Mouse (Mus musculus): ENCODE measurements around the gene Fancc. TPM values are rescaled to one million over a fixed set of nuclear protein-coding genes. Genes with fewer than 3 reads are reported as not detected.

Fancc gene
- total and polyA plus RNA-seq, 2 experiments: 4.0 to 4.6 TPM

DNA sequence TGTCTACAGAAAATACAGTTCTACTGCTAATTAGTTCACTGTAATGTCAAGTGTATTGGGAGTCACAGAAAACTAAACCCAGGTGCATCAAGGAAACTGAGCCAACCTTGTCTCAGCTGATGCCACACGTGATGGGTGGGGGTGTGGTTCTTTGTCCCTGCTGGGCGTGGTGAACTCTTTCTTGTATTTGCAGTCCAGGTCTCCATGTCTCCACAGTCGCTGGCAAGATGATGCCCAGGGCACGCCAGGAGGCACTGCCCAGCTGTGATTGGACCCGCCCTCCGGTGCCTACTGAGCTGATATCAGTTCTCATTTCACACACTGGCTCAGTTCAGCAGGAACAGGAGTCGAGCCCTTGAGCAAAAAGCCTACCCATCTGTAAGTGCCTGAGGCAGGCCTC, 196.1 kb downstream of the Fancc start:
- peak; percentile 48 for DNase-seq (ENCODE audit: extremely low read depth, low read depth, low spot score)
- Histone ChIP-seq H3K27ac (replicated peaks; ENCODE audit: insufficient read depth, low read depth, low read length) (no peak overlapping the region), H3K9ac (ENCODE audit: low read depth, low read length) (no peak overlapping the region), H3K79me2 (ENCODE audit: control insufficient read depth, insufficient read depth, low read length) (0 out of 2 replicates have a peak, but pooled peaks cover 3% of the 10 kb centered on the region), H3K4me1 (ENCODE audit: control insufficient read depth, insufficient read depth, low read length) (peaks cover 15% of the 10 kb centered on the region), H3K36me3 (ENCODE audit: control insufficient read depth, insufficient read depth, low read length) (peaks cover 35% of the 10 kb centered on the region), H3K27me3 (ENCODE audit: control insufficient read depth, insufficient read depth, low read length) (no peaks in the 10 kb centered on the region), H3K4me3 (ENCODE audit: insufficient read depth, low read depth, low read length) (no peak overlapping the region)
- TF ChIP-seq POLR2A (IDR thresholded peaks at IDR 0.05; ENCODE audit: extremely low read depth, insufficient read depth, low read length) (no peak), CTCF (IDR thresholded peaks at IDR 0.05; ENCODE audit: low read depth, low read length) (no peak)
- WGBS: 68% methylated on average over 7 of the region's 7 CpGs

DNA sequence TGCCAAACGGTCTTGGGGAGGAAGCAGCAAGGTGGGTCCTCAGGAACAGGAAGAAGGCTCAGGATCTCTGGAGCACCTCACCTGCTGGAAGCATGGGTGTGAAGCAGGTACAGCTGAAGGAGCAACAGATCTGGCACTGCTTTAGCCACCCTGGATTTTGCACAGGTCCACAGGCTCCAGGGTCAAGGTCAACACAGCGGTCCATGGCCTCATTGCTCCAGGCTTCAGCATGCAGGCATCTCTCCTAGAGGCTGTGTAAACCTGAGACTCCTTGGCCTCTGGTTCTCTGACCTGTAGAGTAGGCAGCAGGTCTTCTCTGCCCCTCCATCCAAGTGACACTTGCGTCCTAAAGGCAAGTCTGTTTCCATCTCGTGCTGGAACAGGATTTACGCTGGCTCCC, 198.1 kb downstream of the Fancc start:
- Histone ChIP-seq H3K27me3 (ENCODE audit: control insufficient read depth, insufficient read depth, low read length) (no peaks in the 10 kb centered on the region), H3K27ac (replicated peaks; ENCODE audit: insufficient read depth, low read depth, low read length) (no peak overlapping the region), H3K9ac (ENCODE audit: low read depth, low read length) (no peak overlapping the region), H3K4me1 (ENCODE audit: control insufficient read depth, insufficient read depth, low read length) (peaks cover 15% of the 10 kb centered on the region), H3K79me2 (ENCODE audit: control insufficient read depth, insufficient read depth, low read length) (0 out of 2 replicates have a peak, but pooled peaks cover 3% of the 10 kb centered on the region), H3K4me3 (ENCODE audit: insufficient read depth, low read depth, low read length) (no peak overlapping the region), H3K36me3 (ENCODE audit: control insufficient read depth, insufficient read depth, low read length) (peaks cover 35% of the 10 kb centered on the region)
- WGBS: 70% methylated on average over 5 of the region's 5 CpGs
- peak; percentile 54 for DNase-seq (ENCODE audit: extremely low read depth, low read depth, low spot score)
- TF ChIP-seq POLR2A (IDR thresholded peaks at IDR 0.05; ENCODE audit: extremely low read depth, insufficient read depth, low read length): no peak
- no peak for TF ChIP-seq CTCF (IDR thresholded peaks at IDR 0.05; ENCODE audit: low read depth, low read length)

DNA sequence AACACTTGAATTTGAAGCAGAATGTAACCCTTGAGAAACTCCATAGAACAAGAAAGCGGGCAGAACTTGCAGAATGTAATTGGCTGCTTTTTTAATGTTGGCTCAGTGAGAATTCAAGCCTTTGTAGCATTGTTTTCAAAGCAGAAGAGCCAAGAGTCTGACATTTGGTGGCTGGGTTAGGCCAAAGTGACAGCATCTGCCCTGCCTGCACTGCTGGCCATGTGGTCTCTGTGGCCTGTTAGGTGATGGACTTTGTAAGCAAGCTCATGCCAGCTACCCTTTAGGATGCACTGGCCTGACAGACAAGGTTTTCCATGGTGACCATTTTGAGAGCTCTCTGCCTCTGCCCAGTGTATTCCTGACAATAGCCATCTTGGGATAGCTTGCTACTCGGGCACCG, 199.1 kb downstream of the Fancc start:
- H3K9ac ChIP-seq (ENCODE audit: low read depth, low read length): no peak overlapping the region
- DNase-seq (ENCODE audit: extremely low read depth, low read depth, low spot score): peak; percentile 59
- H3K27me3 ChIP-seq (ENCODE audit: control insufficient read depth, insufficient read depth, low read length): no peaks in the 10 kb centered on the region
- peaks cover 15% of the 10 kb centered on the region for H3K4me1 ChIP-seq (ENCODE audit: control insufficient read depth, insufficient read depth, low read length)
- peaks cover 35% of the 10 kb centered on the region for H3K36me3 ChIP-seq (ENCODE audit: control insufficient read depth, insufficient read depth, low read length)
- no peak overlapping the region for H3K27ac ChIP-seq (replicated peaks; ENCODE audit: insufficient read depth, low read depth, low read length)
- H3K79me2 ChIP-seq (ENCODE audit: control insufficient read depth, insufficient read depth, low read length): 0 out of 2 replicates have a peak, but pooled peaks cover 3% of the 10 kb centered on the region
- no peak overlapping the region for H3K4me3 ChIP-seq (ENCODE audit: insufficient read depth, low read depth, low read length)
- TF ChIP-seq POLR2A (IDR thresholded peaks at IDR 0.05; ENCODE audit: extremely low read depth, insufficient read depth, low read length) (no peak), CTCF (IDR thresholded peaks at IDR 0.05; ENCODE audit: low read depth, low read length) (no peak)
- 94% methylated on average over 3 of the region's 3 CpGs for WGBS

DNA sequence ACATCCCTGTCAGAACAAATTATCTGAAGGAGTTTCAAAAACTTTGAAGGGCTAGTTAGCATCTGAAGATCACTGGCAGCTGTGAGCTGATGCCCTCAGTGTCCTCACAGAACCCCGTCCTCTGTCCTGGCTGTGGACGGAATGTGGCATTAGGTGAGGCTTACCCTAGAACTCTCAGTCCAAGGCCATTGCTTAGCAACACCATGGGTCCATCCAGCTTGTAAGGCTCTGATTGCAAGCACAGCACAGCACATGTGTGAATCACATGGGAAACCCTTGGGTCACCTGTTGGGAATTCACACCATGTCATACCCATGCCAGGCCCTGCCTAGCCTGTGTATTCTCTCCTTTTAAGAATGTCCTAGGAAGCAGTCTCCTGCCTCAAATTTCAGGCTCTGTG, 200.1 kb downstream of the Fancc start:
- 0 out of 2 replicates have a peak, but pooled peaks cover 4% of the 10 kb centered on the region for H3K79me2 ChIP-seq (ENCODE audit: control insufficient read depth, insufficient read depth, low read length)
- WGBS: 49% methylated on average over 2 of the region's 2 CpGs

DNA sequence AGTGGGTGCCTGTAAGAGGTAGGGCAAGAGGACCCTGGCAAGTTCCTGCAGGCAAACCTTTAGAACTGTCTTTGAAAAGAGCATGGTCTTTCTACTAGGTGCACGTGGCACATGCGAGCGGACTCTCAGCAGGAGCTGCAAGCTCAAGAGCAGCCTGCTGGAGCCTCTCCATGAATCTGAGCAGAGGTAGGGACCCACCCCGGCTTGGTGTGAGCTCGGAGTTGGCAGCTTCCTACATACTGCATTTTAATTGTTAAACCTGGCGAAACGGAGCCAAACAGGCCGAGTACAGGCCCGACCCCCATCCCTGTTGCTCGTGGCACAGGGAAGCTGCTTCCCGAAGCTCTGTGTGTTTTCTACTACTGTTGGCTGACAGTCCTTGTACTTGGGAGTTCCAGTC, 200.8 kb downstream of the Fancc start:
- H3K27me3 ChIP-seq (ENCODE audit: control insufficient read depth, insufficient read depth, low read length): no peaks in the 10 kb centered on the region
- 0 out of 2 replicates have a peak, but pooled peaks cover 7% of the 10 kb centered on the region for H3K79me2 ChIP-seq (ENCODE audit: control insufficient read depth, insufficient read depth, low read length)
- no peak overlapping the region for H3K9ac ChIP-seq (ENCODE audit: low read depth, low read length)
- H3K36me3 ChIP-seq (ENCODE audit: control insufficient read depth, insufficient read depth, low read length): peaks cover 27% of the 10 kb centered on the region
- H3K4me3 ChIP-seq (ENCODE audit: insufficient read depth, low read depth, low read length): no peak overlapping the region
- no peak overlapping the region for H3K27ac ChIP-seq (replicated peaks; ENCODE audit: insufficient read depth, low read depth, low read length)
- 85% methylated on average over 11 of the region's 11 CpGs for WGBS
- TF ChIP-seq POLR2A (IDR thresholded peaks at IDR 0.05; ENCODE audit: extremely low read depth, insufficient read depth, low read length): no peak
- TF ChIP-seq CTCF (IDR thresholded peaks at IDR 0.05; ENCODE audit: low read depth, low read length): no peak
- H3K4me1 ChIP-seq (ENCODE audit: control insufficient read depth, insufficient read depth, low read length): peaks cover 23% of the 10 kb centered on the region
- DNase-seq (ENCODE audit: extremely low read depth, low read depth, low spot score): no peak

More for the DNA sequence above, 200.1 kb downstream of the Fancc start:
- H3K4me1 ChIP-seq (ENCODE audit: control insufficient read depth, insufficient read depth, low read length): peaks cover 19% of the 10 kb centered on the region
- H3K27ac ChIP-seq (replicated peaks; ENCODE audit: insufficient read depth, low read depth, low read length): no peak overlapping the region; the same call in 1 of the 2 replicates
- H3K9ac ChIP-seq (ENCODE audit: low read depth, low read length): no peak overlapping the region
- H3K4me3 ChIP-seq (ENCODE audit: insufficient read depth, low read depth, low read length): no peak overlapping the region
- DNase-seq (ENCODE audit: extremely low read depth, low read depth, low spot score): peak; percentile 77
- TF ChIP-seq CTCF (IDR thresholded peaks at IDR 0.05; ENCODE audit: low read depth, low read length): no peak
- H3K36me3 ChIP-seq (ENCODE audit: control insufficient read depth, insufficient read depth, low read length): peaks cover 32% of the 10 kb centered on the region
- no peaks in the 10 kb centered on the region for H3K27me3 ChIP-seq (ENCODE audit: control insufficient read depth, insufficient read depth, low read length)

GRCm38 (mm10) chr13:63294359-63295193, 202.5 kb downstream of the Fancc start:
- WGBS: 29% methylated on average over 15 of the region's 15 CpGs
- no peaks in the 10 kb centered on the region for H3K27me3 ChIP-seq (ENCODE audit: control insufficient read depth, insufficient read depth, low read length)
- peaks cover 15% of the 10 kb centered on the region for H3K36me3 ChIP-seq (ENCODE audit: control insufficient read depth, insufficient read depth, low read length)
- no peak overlapping the region for H3K9ac ChIP-seq (ENCODE audit: low read depth, low read length)
- TF ChIP-seq POLR2A (IDR thresholded peaks at IDR 0.05; ENCODE audit: extremely low read depth, insufficient read depth, low read length) (no peak), CTCF (IDR thresholded peaks at IDR 0.05; ENCODE audit: low read depth, low read length) (no peak)
- peak overlapping the region; percentile 43 for H3K27ac ChIP-seq (replicated peaks; ENCODE audit: insufficient read depth, low read depth, low read length)
- DNase-seq (ENCODE audit: extremely low read depth, low read depth, low spot score): peak; percentile 75
- 0 out of 2 replicates have a peak, but pooled peaks cover 13% of the 10 kb centered on the region for H3K79me2 ChIP-seq (ENCODE audit: control insufficient read depth, insufficient read depth, low read length)
- peaks cover 38% of the 10 kb centered on the region for H3K4me1 ChIP-seq (ENCODE audit: control insufficient read depth, insufficient read depth, low read length)
- no peak overlapping the region for H3K4me3 ChIP-seq (ENCODE audit: insufficient read depth, low read depth, low read length)
